Mouse (Mus musculus): ENCODE results near the gene Gabbr2.

The Gabbr2 gene

GRCm38 (mm10) chr4:46915934-46916333 is 75.7 kb downstream of the Gabbr2 start:
- DNase-seq (ENCODE audit: low read depth): no peak

DNA sequence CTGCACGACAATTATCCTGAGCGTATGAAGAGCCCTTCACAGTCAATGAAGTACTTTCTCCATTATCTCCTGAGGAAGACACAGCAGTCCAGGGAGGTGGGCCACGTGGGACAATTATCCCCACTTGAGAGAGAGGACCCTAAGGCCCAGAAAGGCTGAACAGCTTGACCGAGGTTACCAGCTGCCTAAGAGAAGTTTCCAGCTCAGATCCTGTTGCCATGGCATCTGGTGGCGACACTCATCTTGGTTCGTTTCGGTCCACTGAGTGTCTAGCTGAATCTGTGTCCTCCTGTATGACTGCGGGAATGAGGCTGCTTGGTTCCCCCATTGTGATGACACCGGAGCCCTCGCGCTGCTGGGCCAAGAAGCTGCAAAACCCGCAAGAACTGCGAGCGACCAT is 76.2 kb downstream of the Gabbr2 start:
- DNase-seq (ENCODE audit: low read depth): no peak

GRCm38 (mm10) chr4:46914606-46915005 is 77.1 kb downstream of the Gabbr2 start:
- DNase-seq (ENCODE audit: low read depth): no peak

GRCm38 (mm10) chr4:46906036-46906691 is 85.5 kb downstream of the Gabbr2 start:
- DNase-seq (ENCODE audit: low read depth): no peak

- DNase-seq (ENCODE audit: low read depth): no peak
These were observed 86.5 kb downstream of the Gabbr2 start for GRCm38 (mm10) chr4:46905152-46905551.

GRCm38 (mm10) chr4:46904129-46904528 is 87.5 kb downstream of the Gabbr2 start:
- peak; percentile 59 for DNase-seq (ENCODE audit: low read depth)

GRCm38 (mm10) chr4:46898546-46898945 is 93.1 kb downstream of the Gabbr2 start:
- no peak for DNase-seq (ENCODE audit: low read depth)

DNA sequence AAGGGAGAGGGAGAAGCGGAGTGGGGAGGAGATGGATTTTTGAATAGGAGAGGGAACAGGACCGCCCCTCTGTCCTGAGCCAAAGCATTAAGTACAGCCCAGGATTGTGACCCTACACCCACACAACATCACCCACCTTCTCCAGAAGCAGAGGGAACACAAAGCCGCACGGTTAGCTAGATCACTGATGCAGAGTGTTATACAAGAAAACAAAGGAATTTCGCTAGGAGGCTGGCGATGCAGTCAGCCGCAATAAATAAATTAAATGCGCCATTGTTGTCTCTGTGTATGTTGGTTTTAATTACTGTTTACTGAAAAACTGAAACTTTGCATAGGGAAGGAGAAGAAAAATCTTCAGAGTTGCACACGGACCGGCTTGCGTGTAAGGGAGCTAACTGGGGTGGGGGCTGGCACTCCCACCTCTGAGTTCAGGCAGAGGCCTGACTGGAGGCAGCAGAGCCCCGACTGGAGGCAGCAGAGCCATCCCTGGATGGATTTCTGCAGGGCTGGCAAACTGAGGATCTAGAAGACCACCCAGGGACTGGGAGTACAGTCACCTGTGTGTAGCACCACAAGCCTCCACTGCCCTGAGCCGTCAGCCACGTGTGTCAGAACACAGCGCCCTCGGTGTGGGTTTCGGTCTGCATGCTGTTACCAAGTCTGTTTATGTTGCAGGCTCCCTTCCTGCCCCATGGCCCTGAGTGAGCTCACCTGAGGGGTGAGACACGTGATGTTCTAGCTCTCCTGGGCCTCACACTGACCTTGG is 93.9 kb downstream of the Gabbr2 start:
- no peak for DNase-seq (ENCODE audit: low read depth)

- no peak for DNase-seq (ENCODE audit: low read depth)
These were observed 97.5 kb downstream of the Gabbr2 start for GRCm38 (mm10) chr4:46894144-46894543.

DNA sequence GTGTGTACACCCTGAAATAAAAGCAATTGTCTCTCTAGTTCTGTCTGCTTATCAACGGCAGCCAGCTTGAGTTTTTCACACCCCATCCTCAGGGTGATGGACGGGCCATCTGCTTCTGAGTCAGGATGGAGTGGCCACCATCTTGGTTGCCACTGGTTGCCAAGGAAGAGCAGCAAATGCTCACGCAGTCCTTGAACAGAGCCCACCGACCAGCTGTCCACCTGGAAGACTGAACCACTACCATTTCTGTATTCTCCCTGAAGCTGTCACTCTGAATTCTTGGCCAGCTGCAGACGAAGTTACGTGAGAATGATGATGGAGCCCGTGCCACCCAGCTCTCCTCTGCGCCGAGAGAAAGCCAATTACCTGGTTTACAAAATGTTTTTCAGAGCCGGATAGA is 102.5 kb downstream of the Gabbr2 start:
- DNase-seq (ENCODE audit: low read depth): no peak

DNA sequence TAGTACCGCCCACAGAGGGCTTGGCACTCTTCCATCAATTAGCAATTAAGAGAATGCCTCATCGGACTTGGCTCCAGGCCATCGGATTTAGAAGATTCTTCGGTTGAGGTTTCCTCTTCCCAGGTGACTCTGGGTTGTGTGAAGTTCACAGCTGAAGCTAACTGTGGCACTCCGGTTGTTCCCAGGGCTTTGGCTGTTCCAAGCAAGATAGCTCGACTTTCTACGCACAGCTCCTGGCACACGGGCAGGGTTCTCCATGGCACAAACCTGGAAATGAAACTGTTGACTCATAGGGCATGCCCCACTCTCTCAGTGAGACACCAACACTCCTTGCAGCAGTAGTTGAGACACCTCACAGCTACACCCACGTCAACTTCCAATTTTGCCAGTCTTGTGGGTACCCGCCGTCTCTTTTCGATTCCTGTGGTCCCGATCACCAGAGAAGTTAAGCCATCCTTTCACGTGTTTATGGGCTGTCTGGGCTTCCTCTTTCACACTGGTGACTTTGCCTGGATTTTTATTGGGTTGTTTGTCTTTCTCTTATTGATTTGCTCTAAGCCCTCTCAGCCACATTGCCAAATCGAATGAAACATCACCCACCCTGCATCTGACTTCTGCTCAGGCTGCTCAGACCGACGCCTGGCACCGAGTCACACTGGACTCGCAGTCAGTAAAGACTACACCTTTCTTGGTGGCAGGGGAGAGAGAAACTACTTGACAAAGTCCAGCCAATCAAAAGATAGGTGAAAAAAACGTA is 105.9 kb downstream of the Gabbr2 start:
- no peak for DNase-seq (ENCODE audit: low read depth)

DNA sequence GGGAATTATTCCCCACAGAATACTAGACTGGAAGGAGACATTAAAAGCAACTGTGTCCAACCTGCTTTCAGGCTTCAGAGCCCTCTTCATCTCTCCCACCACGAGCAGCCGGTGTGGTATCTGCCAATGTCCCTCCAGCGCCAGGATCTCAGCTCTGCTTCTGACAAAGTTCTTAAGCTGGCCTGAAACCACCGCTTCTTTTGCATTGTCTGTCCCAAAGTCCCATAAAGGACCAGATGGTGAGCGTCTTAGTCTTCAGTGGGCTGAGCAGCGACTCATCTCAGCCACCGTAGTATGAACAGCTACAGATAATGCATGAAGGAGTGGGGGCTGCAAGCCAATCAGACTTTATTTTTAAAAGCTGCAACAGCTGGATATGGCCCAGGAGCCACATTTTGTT is 107.5 kb downstream of the Gabbr2 start:
- DNase-seq (ENCODE audit: low read depth): no peak

DNA sequence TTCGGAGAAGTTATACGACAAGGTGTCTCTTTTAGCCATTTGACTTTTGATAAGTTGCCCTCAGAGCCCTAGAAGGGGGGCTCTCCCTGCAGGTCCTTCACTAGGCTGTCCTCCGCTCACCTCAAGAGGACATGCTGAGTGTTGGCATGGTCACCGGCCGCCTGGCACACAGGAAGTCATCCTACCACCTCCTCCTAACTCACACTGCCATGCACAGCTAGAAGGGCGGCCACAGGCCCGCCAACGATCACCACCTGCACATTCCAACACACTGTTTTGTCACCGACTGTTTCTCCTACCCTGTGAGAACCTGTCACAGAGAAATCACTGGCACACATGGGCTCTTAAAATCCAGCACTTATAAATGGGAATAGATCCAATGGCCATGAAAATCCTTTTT is 108.1 kb downstream of the Gabbr2 start:
- DNase-seq (ENCODE audit: low read depth): no peak

GRCm38 (mm10) chr4:46883047-46883446 is 108.6 kb downstream of the Gabbr2 start:
- no peak for DNase-seq (ENCODE audit: low read depth)

DNA sequence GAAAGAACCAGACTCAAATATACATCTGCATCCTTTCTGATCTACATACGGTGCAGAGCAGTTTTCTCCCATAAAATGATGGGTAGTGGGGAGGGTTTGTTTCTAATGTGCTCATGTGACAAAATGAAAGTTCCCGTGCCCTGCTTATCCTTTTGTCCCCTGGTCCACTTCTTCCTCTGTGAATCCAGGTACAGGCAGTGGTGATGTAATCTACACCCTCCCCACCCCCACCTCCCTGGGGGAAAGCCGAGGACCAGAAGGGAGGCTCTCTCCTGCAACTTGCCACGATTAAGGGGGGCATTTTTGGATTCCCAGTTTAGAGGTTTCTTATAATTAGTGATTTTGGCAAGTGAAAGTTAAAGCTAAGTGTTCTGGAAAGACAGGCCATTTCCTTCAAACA is 110.4 kb downstream of the Gabbr2 start:
- DNase-seq (ENCODE audit: low read depth): no peak

DNA sequence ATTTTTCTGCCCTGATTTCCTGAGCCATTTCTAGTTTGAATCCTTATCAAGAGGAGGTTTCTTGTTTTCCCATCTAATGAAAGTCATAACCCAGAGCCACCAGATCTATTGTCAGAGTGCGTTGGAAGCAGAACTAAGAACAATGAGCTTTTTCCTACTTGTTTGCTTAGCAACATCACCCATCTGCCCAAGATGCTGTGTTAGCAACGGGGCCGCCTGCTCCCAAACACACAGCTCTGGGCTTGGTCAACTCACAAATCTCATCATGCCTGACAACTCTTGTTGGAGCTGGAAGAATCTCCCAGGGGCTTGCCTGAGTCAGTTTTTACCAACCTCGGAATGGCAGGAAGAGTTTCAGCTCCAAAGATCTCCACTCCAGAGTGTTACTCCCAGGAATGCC is 111.7 kb downstream of the Gabbr2 start:
- DNase-seq (ENCODE audit: low read depth): no peak

GRCm38 (mm10) chr4:46872750-46873149 is 118.9 kb downstream of the Gabbr2 start:
- no peak for DNase-seq (ENCODE audit: low read depth)

DNA sequence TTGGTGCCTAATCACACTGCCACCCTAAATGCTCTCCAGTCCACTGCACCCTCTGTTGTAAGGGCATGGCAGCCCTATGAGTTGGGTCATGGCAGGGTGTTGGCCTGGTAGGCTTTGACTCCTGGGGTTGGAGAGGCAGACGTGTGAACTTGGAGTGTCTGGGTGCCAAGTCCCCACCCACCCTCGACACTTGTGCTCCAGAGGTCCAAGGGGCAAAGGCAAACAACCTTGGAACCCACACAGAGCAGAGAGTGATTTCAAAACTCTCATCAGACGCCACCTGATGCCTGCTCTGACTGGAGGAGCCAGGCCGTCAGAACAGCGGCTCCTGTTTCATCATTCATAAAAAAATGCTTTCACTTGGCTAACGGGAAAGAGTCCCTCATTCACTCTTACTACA is 121.5 kb downstream of the Gabbr2 start:
- DNase-seq (ENCODE audit: low read depth): no peak

- DNase-seq (ENCODE audit: low read depth): no peak
These were observed 122.3 kb downstream of the Gabbr2 start for GRCm38 (mm10) chr4:46869380-46869779.

DNA sequence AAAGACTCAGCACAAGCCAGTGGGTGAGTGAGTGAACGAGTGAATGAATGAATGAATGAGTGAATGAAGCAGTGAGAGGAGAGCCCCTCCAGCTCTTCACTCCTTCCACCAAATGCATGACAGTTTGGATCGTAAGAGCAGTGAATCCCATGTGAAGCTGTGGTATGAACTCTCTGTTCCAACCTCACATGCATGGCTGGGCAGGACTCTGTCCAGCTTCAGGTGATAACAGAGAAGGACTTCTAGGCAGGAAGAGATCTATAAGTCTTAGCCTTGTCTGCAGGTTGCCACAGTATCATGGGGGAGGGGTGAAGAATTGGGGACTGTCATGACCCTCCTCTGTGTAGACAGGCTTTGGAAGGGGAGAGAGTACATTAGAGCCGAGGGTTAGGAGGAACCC is 122.8 kb downstream of the Gabbr2 start:
- DNase-seq (ENCODE audit: low read depth): no peak

DNA sequence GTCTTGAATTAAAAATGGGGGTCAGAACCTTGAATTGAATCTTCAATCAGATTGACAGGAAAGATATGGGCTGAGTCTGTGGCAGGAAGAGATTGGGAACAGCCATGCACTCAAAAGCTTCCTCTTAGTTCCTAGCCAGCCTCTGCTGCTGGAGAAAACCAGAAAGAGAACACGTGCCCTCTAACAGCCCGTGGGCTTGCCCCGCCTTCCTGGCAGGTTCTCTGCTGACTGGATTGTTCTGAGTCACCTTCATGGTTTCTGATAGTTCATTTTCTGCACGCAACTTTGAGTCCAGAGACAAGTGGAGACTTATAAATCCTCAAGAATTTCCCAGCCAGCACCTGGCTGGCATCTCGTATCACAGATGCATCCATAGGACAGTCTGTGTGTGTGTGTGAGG is 123.5 kb downstream of the Gabbr2 start:
- no peak for DNase-seq (ENCODE audit: low read depth)

GRCm38 (mm10) chr4:46867779-46868178 is 123.9 kb downstream of the Gabbr2 start:
- DNase-seq (ENCODE audit: low read depth): no peak

DNA sequence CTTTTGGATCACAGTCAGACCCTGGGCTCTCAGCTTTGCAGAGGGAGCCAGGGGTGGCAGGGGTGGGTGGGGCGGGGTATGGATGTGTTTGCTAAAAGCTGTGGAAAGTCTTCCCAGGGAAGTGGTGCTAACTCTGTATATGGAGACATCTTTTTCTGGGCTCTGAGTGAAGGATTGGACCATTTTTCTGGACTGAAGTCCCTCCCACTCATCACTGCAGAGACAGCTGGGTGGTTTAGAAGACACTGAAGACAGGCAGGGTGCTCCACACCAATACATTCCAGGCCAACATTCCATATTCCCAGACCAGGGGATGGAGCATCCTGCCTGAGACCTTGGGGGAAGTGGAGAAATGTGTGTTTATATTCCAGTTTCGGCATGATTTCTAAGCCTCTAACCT is 125.6 kb downstream of the Gabbr2 start:
- DNase-seq (ENCODE audit: low read depth): no peak

All from c-Kit-positive CD71-positive TER-119-negative erythroid progenitor cells, embryonic 14.5 days (primary cell).